Mouse (Mus musculus): ENCODE results near the gene Rnaseh1. TPM values are rescaled to one million over a fixed set of nuclear protein-coding genes. Genes with fewer than 3 reads are reported as not detected.

The Rnaseh1 gene
- 2.2 TPM for polyA plus RNA-seq (2014; fragmentation: Illumina TruSeq; extraction: RNeasy Lipid Tissue Mini Kit (QIAGEN cat#74804))

DNA sequence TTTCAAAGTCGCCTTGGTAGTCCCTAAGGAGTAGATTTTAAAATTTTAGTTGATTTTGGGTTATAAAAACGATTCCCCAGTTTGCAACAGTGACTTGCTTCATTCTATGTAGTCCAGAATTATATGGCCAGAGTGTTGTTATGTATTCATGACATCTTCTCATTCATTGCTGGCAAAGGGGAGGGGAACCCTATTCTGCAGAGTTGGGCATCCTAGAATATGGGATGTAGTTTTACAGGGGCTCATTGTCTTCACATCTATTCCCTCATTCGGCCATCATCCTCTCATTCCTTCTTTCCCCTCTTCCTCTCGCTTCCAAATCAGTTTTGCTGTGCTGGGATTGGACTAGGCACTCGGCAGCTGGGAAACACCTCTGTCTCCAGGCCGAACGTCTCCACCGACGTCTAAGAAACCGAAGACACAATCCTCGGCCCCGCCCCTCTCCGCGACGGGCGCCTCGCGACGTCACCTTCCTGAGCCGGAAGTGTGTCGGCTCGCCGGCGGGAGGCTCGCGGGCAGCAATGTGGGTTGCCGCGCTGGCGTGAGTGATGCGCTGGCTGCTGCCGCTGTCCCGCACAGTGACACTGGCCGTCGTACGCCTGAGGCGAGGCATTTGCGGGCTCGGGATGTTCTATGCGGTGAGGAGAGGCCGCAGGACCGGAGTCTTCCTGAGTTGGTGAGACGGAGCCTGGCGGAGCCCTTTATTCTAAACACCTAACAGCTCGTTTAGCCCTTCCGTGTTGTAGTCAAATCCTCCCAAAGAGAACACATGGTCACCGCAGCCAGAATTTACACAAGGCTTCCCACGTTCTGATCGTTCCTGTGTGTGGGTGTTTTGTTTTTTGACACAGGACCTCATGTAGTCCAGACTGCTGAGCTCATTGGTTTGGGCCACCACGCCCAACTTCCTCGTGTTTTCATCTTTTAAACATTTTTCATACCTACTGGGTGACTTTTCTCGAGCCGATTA is at the start of gene Rnaseh1:
Gene Rnaseh1 (plus strand): TSS at position 462 of the 970 bp plus-strand sequence.

DNA sequence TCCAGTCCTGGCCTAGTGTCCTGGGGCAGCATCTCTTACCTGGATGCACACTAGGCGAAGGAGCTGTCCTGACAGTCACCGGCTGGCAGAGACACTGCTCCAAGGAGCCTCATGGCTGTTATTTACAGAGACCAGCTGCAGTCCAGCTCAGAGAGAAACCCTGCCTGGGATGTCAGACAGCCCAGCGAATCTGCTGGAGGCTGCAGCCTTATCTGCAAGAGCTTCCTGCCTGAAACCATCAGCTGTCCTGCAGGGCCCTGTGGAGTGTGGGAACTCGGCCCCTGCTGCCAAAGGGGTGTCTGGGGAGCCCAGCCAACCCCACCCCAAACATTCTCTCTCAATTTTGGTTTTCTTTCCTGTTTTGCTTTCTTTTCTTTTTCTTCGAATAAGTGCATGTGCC is 26.2 kb upstream of the Rnaseh1 start, which contains the start of gene Colec11:
Gene Colec11 (minus strand): TSS at position 183 of the 400 bp plus-strand sequence.

DNA sequence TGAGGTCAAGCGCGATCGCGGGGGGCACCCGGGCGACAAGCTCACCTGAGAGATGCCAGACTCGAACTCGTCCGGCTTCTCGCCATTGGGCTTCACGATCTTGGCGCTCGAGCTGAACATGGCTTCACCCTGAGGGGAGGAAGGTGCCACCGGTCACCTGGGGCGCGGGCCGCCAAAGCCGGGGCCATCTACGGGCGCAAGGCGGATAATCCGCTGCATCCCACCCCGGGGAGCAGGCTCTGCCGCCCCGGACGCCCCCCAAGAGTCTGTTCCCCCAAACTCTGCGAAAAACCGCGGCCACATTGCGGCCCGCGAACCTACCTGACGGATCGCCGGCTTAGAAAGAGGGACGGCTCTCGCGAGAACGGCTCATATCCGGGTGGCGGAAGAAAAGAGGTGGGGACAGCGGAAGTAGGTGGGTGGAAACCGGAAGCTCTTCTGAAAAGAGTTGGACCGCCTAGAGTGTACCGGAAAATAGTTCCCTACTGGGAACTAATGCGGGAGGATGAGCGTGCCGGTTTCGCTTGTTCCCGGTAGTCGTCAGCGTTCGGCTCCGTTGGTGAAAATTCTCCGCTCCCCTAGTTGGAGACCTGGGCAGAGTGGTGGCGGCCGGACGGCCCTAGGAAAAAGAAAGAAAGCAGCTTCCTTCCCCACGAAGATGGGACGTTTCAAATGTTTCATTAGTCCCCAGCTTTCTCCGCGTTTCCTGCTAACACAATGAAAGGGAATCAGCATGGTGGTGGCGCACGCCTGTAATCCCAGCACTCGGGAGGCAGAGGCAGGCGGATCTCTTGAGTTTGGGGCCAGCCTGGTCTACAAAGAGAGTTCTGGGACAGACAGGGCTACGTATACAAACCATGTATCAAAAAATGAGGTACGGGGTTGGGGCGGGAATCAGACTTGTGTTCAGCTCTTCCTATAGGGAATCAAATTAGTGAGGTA is 13.6 kb upstream of the Rnaseh1 start, which contains the start of gene Rps7:
Gene Rps7 (minus strand): TSS at position 419 of the 942 bp plus-strand sequence.

DNA sequence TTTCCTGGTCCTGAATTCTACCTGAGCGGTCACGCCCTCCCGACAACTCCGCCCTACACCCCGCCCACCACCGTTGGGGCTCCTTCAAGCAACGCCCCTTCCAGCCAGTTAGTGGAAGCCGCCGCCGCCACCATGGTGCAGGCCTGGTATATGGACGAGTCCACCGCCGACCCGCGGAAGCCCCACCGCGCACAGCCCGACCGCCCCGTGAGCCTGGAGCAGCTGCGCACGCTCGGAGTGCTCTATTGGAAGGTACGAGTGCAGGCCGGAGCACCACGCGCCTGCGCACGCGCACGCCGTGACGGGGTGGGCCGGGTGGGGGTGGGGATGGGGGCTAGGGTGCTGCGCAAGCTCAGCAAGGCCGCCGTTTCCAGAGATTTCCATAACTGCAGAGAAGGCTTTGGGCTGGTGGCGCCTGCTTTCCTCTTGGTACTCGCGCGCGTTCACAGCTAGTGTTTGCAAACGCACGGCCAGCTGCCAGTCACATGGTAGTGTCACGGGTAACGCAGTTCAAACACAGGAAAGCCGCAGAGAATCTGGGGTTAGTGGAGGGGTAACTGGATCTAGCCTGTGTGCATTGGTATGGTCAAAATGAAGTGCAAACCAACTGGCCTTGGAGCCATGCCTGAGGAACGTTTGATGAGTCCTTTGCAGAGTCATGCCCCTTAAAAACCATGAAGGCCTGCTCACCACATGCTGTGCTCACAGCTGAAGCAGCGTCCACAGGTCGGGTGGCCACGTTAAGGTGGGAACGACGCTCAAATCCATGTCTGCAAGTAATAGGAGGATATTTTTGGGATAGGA is 25.9 kb downstream of the Rnaseh1 start, which contains the start of gene Adi1:
Gene Adi1 (plus strand): TSS at position 111 of the 804 bp plus-strand sequence.

Other genes starting within 250 kb of the Rnaseh1 start
- 0.54 TPM for gene Dcdc2c, start 97.2 kb upstream of the Rnaseh1 start, polyA plus RNA-seq (2014; fragmentation: Illumina TruSeq; extraction: RNeasy Lipid Tissue Mini Kit (QIAGEN cat#74804))
- not detected for gene Allc, start 67.1 kb upstream of the Rnaseh1 start, polyA plus RNA-seq (2014; fragmentation: Illumina TruSeq; extraction: RNeasy Lipid Tissue Mini Kit (QIAGEN cat#74804))
- gene Colec11, start 26.2 kb upstream of the Rnaseh1 start, polyA plus RNA-seq (2014; fragmentation: Illumina TruSeq; extraction: RNeasy Lipid Tissue Mini Kit (QIAGEN cat#74804)), result 1.7 TPM
- gene Rps7, start 13.6 kb upstream of the Rnaseh1 start, polyA plus RNA-seq (2014; fragmentation: Illumina TruSeq; extraction: RNeasy Lipid Tissue Mini Kit (QIAGEN cat#74804)), result 1,150 TPM
- gene Adi1, start 25.6 kb downstream of the Rnaseh1 start, polyA plus RNA-seq (2014; fragmentation: Illumina TruSeq; extraction: RNeasy Lipid Tissue Mini Kit (QIAGEN cat#74804)), result 140 TPM
- 17.8 TPM for gene Trappc12, start 100.9 kb downstream of the Rnaseh1 start, polyA plus RNA-seq (2014; fragmentation: Illumina TruSeq; extraction: RNeasy Lipid Tissue Mini Kit (QIAGEN cat#74804))
- 0.63 TPM for gene Eipr1, start 102.2 kb downstream of the Rnaseh1 start, polyA plus RNA-seq (2014; fragmentation: Illumina TruSeq; extraction: RNeasy Lipid Tissue Mini Kit (QIAGEN cat#74804))